Mouse (Mus musculus): ENCODE measurements around the gene Sgsm2. TPM values are rescaled to one million over a fixed set of nuclear protein-coding genes. Genes with fewer than 3 reads are reported as not detected.

Sgsm2 gene
- polyA plus RNA-seq (2015; fragmentation: Nextera tagmentation; extraction: Ambion mirVana), result 31.2 and 33.9 TPM in 2 replicates

DNA sequence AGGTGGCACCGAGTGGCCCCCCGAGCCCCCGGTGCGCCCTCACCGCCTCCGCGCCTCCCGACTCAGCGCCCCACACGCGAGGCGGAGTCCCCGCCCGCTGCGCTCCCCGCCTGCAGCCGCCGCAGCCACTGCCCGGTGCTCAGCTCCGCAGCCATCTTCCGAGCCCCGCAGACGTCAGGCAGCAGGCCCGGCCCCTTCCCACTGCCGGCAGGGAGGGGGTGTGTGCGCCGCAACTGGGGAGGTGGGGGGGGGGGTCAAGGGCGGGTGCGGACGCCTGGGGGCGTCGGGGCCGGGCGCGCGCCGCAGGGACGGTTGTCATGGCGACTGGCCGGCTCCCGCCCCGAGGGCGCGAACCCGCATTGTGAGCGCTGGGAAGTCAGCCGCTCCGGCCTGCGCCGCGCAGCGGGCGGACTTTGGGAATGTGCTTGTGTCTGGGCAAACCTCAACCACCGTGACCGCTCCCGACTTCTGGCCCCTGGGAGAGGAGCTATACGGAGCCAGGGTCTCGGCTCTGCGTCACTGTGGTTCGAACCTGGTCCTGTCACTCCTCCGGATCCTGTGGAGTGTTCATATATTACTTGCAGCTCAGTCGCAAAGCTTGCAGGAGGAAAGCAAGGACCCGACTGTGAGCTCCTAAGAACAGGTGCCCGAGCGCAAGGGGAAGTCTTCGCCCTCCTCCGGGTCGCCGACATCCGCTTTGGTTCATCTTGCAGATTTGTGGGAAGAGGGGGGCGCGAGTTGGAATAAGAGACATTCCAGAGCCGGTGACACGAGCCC, at the start of gene Sgsm2:
Sgsm2 (minus strand) TSS at position 160 of the 777 bp plus-strand sequence.
- WGBS, result under 1% methylated on average over 62 of the region's 74 CpGs
- H3K9ac ChIP-seq, result peak within 1 kb of the TSS; percentile 93
- H3K4me3 ChIP-seq, result peak within 1 kb of the TSS; percentile 96
- H3K27ac ChIP-seq, result peak within 1 kb of the TSS; percentile 95
- peak; percentile 87 for ATAC-seq (replicated peaks)
- no peaks in the 10 kb centered on the region for H3K27me3 ChIP-seq (replicated peaks)
- no peaks in the 10 kb centered on the region for H3K9me3 ChIP-seq
- H3K36me3 ChIP-seq (replicated peaks), result peaks cover 12% of the 10 kb centered on the region
- H3K4me2 ChIP-seq, result peak within 1 kb of the TSS; percentile 87
- H3K4me1 ChIP-seq, result peaks cover 32% of the 10 kb centered on the region

DNA sequence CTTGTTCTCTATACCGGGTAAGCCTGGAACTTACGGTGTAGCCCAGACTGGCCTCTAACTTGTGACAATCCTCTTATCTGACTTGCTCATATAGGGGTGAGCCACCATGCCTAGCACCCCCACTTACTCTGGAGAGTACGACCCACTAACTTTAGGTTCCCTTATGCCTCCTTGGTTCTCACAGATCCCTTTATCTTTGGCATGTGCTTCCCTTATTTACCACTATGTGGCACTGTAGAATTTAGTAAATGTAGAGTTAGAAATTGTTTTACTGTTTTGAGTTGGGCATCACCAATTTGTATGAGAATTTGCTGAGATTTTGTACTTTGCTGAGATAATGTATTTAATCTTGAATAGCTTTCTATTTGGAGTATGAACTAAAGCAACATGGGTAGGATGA, 49.5 kb upstream of the Sgsm2 start:
- Histone ChIP-seq H3K4me1 (no peaks in the 10 kb centered on the region), H3K27me3 (replicated peaks) (no peaks in the 10 kb centered on the region), H3K27ac (no peak overlapping the region), H3K9me3 (no peaks in the 10 kb centered on the region), H3K9ac (no peak overlapping the region), H3K4me2 (no peak overlapping the region), H3K4me3 (no peak overlapping the region), H3K36me3 (replicated peaks) (peaks cover 5% of the 10 kb centered on the region; the same call in 1 of the 2 replicates)
- ATAC-seq (replicated peaks), result no peak; the same call in 1 of the 2 replicates
- 83% methylated on average over 3 of the region's 3 CpGs for WGBS

DNA sequence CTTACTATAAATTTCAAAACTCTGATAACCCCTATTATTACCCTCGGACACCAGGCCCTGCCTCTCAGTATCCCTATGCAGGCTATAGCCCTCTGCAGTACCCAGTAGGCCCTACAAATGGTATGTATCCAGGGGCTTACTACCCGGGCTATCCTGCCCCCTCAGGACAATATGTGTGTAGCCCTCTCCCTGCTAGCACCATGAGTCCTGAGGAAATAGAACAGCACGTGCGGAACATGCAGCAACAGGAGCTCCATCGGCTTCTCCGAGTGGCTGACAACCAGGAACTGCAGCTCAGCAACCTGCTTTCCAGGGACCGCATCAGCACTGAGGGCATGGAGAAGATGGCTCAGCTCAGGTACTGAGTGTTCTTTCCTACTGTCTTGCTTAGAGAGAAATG, 33.5 kb upstream of the Sgsm2 start:
- Histone ChIP-seq H3K9me3 (no peaks in the 10 kb centered on the region), H3K9ac (no peak overlapping the region), H3K4me3 (no peak overlapping the region), H3K36me3 (replicated peaks) (peaks cover 27% of the 10 kb centered on the region; the same call in 1 of the 2 replicates), H3K4me2 (no peak overlapping the region), H3K27me3 (replicated peaks) (no peaks in the 10 kb centered on the region), H3K27ac (no peak overlapping the region), H3K4me1 (peaks cover 13% of the 10 kb centered on the region)
- 94% methylated on average over 7 of the region's 7 CpGs for WGBS
- ATAC-seq (replicated peaks), result no peak

DNA sequence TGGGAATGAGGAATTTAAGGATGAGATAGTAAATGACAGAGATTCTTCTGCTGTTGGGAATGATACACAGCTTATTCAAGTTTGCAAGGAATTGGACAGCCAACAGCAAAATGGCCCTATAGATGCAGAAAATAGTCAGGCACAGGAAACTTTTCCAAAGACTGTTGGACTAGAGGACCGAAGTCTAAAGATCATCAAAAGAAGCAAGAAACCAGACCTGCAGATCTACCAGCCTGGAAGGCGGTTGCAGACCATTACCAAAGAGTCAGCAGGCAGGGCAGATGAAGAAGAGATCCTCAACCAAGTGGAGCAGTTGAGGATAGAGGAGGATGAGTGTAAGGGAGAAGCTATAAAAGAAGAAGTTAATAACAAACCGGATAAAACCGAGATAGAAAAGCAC, 32.3 kb upstream of the Sgsm2 start:
- H3K4me2 ChIP-seq, result no peak overlapping the region
- WGBS, result 94% methylated on average over 4 of the region's 4 CpGs
- no peak for ATAC-seq (replicated peaks)
- H3K27ac ChIP-seq, result no peak overlapping the region
- no peaks in the 10 kb centered on the region for H3K9me3 ChIP-seq
- H3K4me1 ChIP-seq, result peaks cover 22% of the 10 kb centered on the region
- no peak overlapping the region for H3K4me3 ChIP-seq
- H3K9ac ChIP-seq, result no peak overlapping the region
- H3K36me3 ChIP-seq (replicated peaks), result peaks cover 17% of the 10 kb centered on the region; the same call in 1 of the 2 replicates
- H3K27me3 ChIP-seq (replicated peaks), result no peaks in the 10 kb centered on the region

DNA sequence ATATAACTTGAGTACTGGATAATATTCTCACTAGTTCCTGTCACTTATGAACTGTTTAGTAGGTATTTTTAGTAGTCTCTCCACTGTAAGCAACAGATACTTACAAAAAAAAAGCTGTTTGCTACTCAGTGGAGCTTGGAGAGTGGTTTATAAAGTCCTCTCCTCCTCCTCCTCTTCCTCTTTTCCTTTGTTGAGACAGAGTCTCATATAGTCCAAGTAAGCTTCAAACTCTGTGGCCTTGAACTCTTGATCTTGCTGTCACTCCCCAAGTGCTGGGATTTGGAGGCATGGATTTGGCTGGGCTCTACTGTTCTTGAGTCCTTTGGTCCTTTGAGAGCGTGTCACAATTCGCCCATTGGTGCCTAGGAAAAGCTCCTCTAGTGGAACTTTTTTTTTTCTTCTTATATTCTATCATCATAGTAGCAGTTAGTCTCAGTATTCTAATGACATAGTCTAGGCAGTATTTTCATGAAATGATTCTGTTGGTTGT, 30.4 kb upstream of the Sgsm2 start:
- Histone ChIP-seq H3K27me3 (replicated peaks) (no peaks in the 10 kb centered on the region), H3K4me1 (peaks cover 25% of the 10 kb centered on the region), H3K9me3 (no peaks in the 10 kb centered on the region), H3K4me2 (no peak overlapping the region; the same call in 1 of the 2 replicates), H3K27ac (no peak overlapping the region), H3K9ac (no peak overlapping the region), H3K4me3 (no peak overlapping the region), H3K36me3 (replicated peaks) (0 out of 2 replicates have a peak, but pooled peaks cover 3% of the 10 kb centered on the region)
- 94% methylated on average over 2 of the region's 2 CpGs for WGBS
- ATAC-seq (replicated peaks), result no peak

DNA sequence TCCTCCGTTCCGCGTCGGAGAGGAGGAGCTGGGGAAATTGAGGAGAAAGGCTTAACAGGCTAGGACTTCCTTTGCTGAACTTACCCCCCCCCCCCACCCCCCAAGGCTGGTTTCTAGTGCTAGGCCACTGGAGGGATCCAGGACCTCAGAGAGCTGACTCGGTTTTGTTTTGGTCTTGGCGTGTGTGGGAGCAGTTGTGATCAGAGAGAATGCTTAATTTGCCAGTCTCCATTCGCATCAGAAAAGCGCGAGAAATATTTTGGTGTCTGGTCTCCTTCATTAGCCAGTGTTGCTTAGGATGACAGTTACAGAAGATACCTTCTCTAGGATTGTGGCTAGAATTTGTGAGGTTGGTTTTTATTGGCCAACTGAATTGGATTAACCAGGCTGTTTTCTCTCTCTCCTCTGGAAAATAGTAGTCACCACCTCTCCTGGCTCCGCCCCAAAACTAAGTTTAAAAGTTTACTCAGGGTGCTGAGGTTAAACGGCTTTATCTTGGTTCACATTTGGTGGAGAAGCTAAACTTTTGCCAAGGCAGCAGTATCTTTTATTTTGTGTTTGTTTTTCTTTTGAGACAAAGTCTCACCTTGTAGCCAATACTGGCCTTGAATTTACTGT, 29.6 kb upstream of the Sgsm2 start:
- no peaks in the 10 kb centered on the region for H3K36me3 ChIP-seq (replicated peaks)
- peaks cover 25% of the 10 kb centered on the region for H3K4me1 ChIP-seq
- H3K9ac ChIP-seq, result peak overlapping the region; percentile 84
- no peaks in the 10 kb centered on the region for H3K9me3 ChIP-seq
- peak overlapping the region; percentile 76 for H3K4me3 ChIP-seq
- peak; percentile 24; the same call in 1 of the 2 replicates for ATAC-seq (replicated peaks)
- H3K4me2 ChIP-seq, result peak overlapping the region; percentile 58
- no peaks in the 10 kb centered on the region for H3K27me3 ChIP-seq (replicated peaks)
- peak overlapping the region; percentile 97 for H3K27ac ChIP-seq
- WGBS, result 6% methylated on average over 11 of the region's 11 CpGs

DNA sequence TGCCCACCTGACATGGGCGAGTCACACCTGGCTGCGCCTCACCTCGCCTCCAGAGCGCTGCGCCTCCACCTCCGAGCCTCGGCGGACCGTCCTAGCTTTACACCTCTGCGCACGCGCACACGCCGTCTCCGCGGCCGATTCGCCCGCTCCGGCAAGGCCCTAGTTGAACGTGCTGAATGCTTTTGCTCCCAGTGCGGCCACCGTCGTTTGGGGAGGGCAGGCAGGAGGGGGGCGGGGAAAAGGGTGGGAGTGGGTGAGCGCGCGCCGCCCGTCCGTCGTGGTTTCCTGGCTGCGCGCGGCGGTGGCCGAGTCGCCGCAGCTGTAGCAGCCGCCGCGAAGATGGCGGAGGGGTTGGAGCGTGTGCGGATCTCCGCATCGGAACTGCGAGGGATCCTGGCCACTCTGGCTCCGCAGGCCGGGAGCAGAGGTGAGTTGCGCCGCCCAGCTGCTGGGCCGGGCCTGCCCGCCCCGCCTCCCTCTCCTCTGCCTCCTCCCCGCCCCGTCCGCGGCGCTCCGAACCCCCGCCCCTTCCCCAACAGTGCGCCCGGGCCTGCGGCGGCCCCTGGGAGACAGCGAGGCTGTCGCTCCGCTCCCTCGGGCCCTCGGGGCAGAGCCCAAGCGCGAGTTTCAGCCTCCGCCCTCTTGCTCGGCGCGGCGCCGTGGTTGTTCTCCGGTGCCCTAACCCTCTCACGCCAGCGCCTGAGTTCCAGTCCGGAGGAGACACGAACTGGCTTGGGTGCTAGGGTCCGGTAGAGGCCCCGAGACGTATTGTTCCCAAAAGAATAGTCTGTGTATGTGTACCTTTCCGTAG, 28.9 kb upstream of the Sgsm2 start, which contains the start of the genes Smg6 and Srr:
Smg6 (plus strand) TSS at position 247 of the 811 bp plus-strand sequence.
Srr (minus strand) TSS at position 372 of the 811 bp plus-strand sequence.
- H3K36me3 ChIP-seq (replicated peaks), result no peaks in the 10 kb centered on the region
- H3K4me1 ChIP-seq, result peaks cover 25% of the 10 kb centered on the region
- peak within 1 kb of the TSS; percentile 76 for H3K4me3 ChIP-seq
- WGBS, result under 1% methylated on average over 83 of the region's 88 CpGs
- H3K27me3 ChIP-seq (replicated peaks), result no peaks in the 10 kb centered on the region
- H3K9me3 ChIP-seq, result no peaks in the 10 kb centered on the region
- H3K9ac ChIP-seq, result peak within 1 kb of the TSS; percentile 84
- H3K4me2 ChIP-seq, result peak within 1 kb of the TSS; percentile 58
- H3K27ac ChIP-seq, result peak within 1 kb of the TSS; percentile 97
- ATAC-seq (replicated peaks), result peak; percentile 96

DNA sequence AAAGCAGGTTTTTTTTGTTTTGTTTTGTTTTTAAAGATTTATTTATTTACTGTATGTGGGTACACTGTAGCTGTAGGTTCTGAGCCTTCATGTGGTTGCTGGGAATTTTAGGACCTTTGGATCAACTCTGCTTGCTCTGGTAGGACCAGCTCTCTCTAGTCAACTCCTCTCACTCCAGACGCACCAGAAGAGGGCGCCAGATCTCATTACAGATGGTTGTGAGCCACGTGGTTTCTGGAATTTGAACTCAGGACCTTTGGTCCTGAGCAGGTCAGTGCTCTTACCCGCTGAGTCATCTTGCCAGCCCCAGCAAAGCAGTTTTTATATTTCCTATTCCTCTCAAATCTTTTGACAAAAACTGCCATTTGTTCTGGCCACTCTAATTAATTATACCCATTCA, 27.3 kb upstream of the Sgsm2 start:
- 61% methylated on average over 4 of the region's 4 CpGs for WGBS
- H3K36me3 ChIP-seq (replicated peaks), result peaks cover 3% of the 10 kb centered on the region; the same call in 1 of the 2 replicates
- H3K4me1 ChIP-seq, result peaks cover 25% of the 10 kb centered on the region
- no peak overlapping the region for H3K9ac ChIP-seq
- no peak overlapping the region for H3K4me3 ChIP-seq
- ATAC-seq (replicated peaks), result no peak
- no peaks in the 10 kb centered on the region for H3K9me3 ChIP-seq
- H3K27ac ChIP-seq, result no peak overlapping the region
- H3K27me3 ChIP-seq (replicated peaks), result no peaks in the 10 kb centered on the region
- H3K4me2 ChIP-seq, result no peak overlapping the region

DNA sequence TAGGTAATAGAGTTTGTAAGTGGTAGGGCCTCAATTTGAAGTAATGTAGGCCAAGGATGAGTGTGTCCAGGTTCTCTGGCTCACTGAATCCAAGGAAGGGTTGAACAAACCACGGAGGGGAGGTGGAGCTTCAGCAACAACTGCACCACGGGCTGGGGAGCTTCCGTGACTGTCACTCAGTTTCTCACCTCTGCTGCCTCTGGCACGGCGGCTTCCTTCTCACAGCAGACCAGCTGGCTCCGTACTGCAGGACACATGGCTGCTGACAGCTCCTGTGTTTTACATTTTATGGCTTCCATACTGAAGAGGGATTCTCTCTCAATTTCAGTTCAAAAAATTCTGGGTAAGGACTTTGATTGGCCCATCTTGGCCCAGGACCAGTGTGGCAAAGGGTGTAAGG, 22.4 kb upstream of the Sgsm2 start:
- Histone ChIP-seq H3K9ac (no peak overlapping the region), H3K4me3 (no peak overlapping the region), H3K27me3 (replicated peaks) (no peaks in the 10 kb centered on the region), H3K36me3 (replicated peaks) (peaks cover 13% of the 10 kb centered on the region; the same call in 1 of the 2 replicates), H3K4me2 (no peak overlapping the region), H3K9me3 (no peaks in the 10 kb centered on the region), H3K4me1 (peaks cover 5% of the 10 kb centered on the region), H3K27ac (no peak overlapping the region)
- ATAC-seq (replicated peaks), result no peak
- 90% methylated on average over 6 of the region's 6 CpGs for WGBS

DNA sequence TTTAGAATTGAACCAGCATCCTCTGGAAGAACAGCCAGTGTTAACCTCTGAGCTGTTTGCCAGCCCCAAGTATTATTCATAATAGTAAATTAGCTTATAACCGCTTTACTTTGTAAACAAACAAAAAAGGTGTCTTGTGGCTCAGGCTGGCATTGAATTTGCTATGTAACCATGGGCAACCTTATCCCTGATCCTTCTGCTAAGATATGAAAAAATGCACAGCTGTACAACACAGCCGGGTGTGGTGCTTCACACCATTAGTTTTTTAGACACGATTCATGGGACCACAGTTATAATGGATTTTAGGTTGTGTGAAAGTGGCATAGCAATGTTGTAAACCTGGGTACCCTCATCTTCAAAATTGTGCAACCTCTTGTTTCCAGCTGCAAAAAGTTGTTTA, 15.6 kb upstream of the Sgsm2 start:
- Histone ChIP-seq H3K27me3 (replicated peaks) (no peaks in the 10 kb centered on the region), H3K9ac (no peak overlapping the region), H3K9me3 (no peaks in the 10 kb centered on the region), H3K4me2 (no peak overlapping the region), H3K4me3 (no peak overlapping the region), H3K27ac (no peak overlapping the region), H3K36me3 (replicated peaks) (peaks cover 21% of the 10 kb centered on the region), H3K4me1 (no peaks in the 10 kb centered on the region)
- WGBS, result 85% methylated on average over 3 of the region's 3 CpGs
- ATAC-seq (replicated peaks), result no peak

DNA sequence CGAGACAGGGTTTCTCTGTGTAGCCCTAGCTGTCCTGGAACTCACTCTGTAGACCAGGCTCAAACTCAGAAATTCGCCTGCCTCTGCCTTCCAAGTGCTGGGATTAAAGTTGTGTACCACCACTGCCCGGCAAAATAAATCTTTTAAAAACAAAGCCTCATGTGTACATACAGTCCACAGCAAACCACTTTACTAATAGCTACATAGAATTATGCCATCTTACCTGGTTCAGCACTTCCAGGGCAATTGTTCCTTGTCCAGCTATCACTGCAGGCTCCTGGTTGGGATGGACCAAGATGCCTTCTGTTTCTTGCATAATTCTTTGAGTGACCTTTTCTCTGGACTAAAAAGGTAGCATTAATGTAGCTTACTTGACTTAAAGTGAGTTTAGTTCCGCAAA, 13.1 kb upstream of the Sgsm2 start:
- no peak overlapping the region for H3K9ac ChIP-seq
- no peaks in the 10 kb centered on the region for H3K4me1 ChIP-seq
- peaks cover 45% of the 10 kb centered on the region for H3K36me3 ChIP-seq (replicated peaks)
- no peak overlapping the region for H3K4me3 ChIP-seq
- 93% methylated on average over 4 of the region's 4 CpGs for WGBS
- no peak for ATAC-seq (replicated peaks)
- no peak overlapping the region for H3K4me2 ChIP-seq
- no peaks in the 10 kb centered on the region for H3K9me3 ChIP-seq
- no peak overlapping the region for H3K27ac ChIP-seq
- H3K27me3 ChIP-seq (replicated peaks), result no peaks in the 10 kb centered on the region
